Mouse (Mus musculus) megakaryocyte-erythroid progenitor cell, adult 5 weeks (primary cell): ENCODE data around the gene Btg1-ps1. TPM values are rescaled to one million over a fixed set of nuclear protein-coding genes. Genes with fewer than 3 reads are reported as not detected.

ENCODE experiments used
- polyA plus RNA-seq: library from polyadenylated mRNA; stranded (reverse); fragments of >175 nt; gene quantifications from 2 replicates; pipeline ENCODE4 v1.2.3, GENCODE M21; 2012

Btg1-ps1 gene
- not detected in 2 replicates for polyA plus RNA-seq

DNA sequence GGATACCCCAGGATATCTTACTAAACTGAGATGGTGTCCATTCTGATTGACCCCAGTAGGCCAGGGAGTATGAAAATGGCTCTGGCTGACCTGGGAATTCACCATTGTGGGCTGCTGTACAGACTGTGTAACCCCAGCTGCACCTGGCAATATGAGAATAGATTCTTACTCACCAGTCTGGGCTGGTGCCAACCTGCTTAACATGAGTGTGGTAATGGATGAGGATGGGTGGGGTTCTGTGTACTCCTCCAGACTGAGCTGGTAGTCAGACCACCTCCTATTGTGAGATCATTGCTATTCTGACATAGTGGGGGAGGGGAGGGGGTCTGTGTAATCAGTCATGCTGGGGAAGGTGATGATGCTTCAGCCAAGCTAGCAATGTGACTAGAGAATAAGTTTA lies at the start of gene Btg1-ps1:
Gene Btg1-ps1, minus strand, starts transcription at position 219 of the 400 bp plus-strand sequence.

GRCm38 (mm10) chrX:38066175-38066574 lies 47.6 kb upstream of the Btg1-ps1 start, which contains the start of gene Rhox10:
Gene Rhox10, plus strand, starts transcription at chrX:38066475.

DNA sequence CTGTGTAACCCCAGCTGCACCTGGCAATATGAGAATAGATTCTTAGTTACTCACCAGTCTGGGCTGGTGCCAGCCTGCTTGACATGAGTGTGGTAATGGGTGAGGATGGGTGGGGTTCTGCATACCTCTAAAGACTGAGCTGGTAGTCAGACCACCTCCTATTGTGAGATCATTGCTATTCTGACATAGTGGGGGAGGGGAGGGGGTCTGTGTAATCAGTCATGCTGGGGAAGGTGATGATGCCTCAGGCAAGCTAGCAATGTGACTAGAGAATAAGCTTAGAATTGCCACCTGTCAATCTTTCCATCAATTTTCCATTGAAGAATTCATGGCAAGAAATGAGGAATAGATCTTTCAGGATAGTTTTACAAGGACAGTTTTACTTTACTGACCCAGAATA lies 24.4 kb upstream of the Btg1-ps1 start, which contains the start of gene Btg1-ps2:
Gene Btg1-ps2, minus strand, starts transcription at position 101 of the 400 bp plus-strand sequence.

Other genes with a start within 250 kb of the Btg1-ps1 start
- not detected in 2 replicates for gene Rhox5, start 214.0 kb downstream of the Btg1-ps1 start, polyA plus RNA-seq
- gene Rhox6, start 191.9 kb downstream of the Btg1-ps1 start, polyA plus RNA-seq = not detected in 2 replicates
- gene Rhox7a, start 187.1 kb downstream of the Btg1-ps1 start, polyA plus RNA-seq = not detected in 2 replicates
- gene Rhox8, start 139.9 kb downstream of the Btg1-ps1 start, polyA plus RNA-seq = not detected in 2 replicates
- not detected in 2 replicates for gene Rhox7b, start 121.6 kb downstream of the Btg1-ps1 start, polyA plus RNA-seq
- not detected in 2 replicates for gene Rhox9, start 117.0 kb downstream of the Btg1-ps1 start, polyA plus RNA-seq
- gene Btg1-ps2, start 24.3 kb upstream of the Btg1-ps1 start, polyA plus RNA-seq = not detected in 2 replicates
- gene Rhox10, start 47.7 kb upstream of the Btg1-ps1 start, polyA plus RNA-seq = not detected in 2 replicates
- gene Rhox11, start 66.3 kb upstream of the Btg1-ps1 start, polyA plus RNA-seq = not detected in 2 replicates
- not detected in 2 replicates for gene Rhox12, start 92.1 kb upstream of the Btg1-ps1 start, polyA plus RNA-seq
- not detected in 2 replicates for gene Rhox13, start 102.4 kb upstream of the Btg1-ps1 start, polyA plus RNA-seq
- gene Zbtb33, start 171.0 kb upstream of the Btg1-ps1 start, polyA plus RNA-seq = 1.6 and 1.8 TPM in 2 replicates
- 0.02 TPM in 1 of 2 replicates, not detected in the other for gene Tmem255a, start 233.6 kb upstream of the Btg1-ps1 start, polyA plus RNA-seq